Mouse (Mus musculus) midbrain, postnatal 0 days (tissue): Measurements from ENCODE around the gene Pcare. TPM values are rescaled to one million over a fixed set of nuclear protein-coding genes. Genes with fewer than 3 reads are reported as not detected.

ENCODE experiments used
- ATAC-seq: fragments of 200-750 bp; cut with Nextera tagmentation; 2 replicates; pipeline ENCODE4 v1.8.0; 2017; ENCODE audit warnings: moderate number of reproducible peaks, mild to moderate bottlenecking, moderate TSS enrichment, moderate library complexity; ENCODE audit not compliant: low FRiP score
- DNase-seq: peaks from one replicate; pipeline ENCODE4 v3.0.0-alpha.2; 2015; ENCODE audit warnings: low spot score
- H3K27ac ChIP-seq: fragments of 300-500 bp; sonication (generic); 2 replicates; pipeline ENCODE4 v1.5.1; 2014; ENCODE audit warnings: low read depth, mild to moderate bottlenecking, low read length, mixed read lengths
- H3K27me3 ChIP-seq: fragments of 300-500 bp; sonication (generic); 2 replicates; pipeline ENCODE4 v1.6.1; 2014; ENCODE audit warnings: low read length, control low read depth, mixed read lengths; ENCODE audit not compliant: insufficient read depth
- H3K36me3 ChIP-seq: fragments of 300-500 bp; sonication (generic); 2 replicates; pipeline ENCODE4 v1.6.1; 2014; ENCODE audit warnings: low read length, control low read depth, mixed read lengths; ENCODE audit not compliant: insufficient read depth
- H3K4me1 ChIP-seq: fragments of 300-500 bp; sonication (generic); 2 replicates; pipeline ENCODE4 v1.6.1; 2014; ENCODE audit warnings: mild to moderate bottlenecking, control low read depth, antibody characterized with exemption, low read length, mixed read lengths; ENCODE audit not compliant: insufficient read depth
- H3K4me2 ChIP-seq: fragments of 300-500 bp; sonication (generic); 2 replicates; pipeline ENCODE4 v1.6.1; 2014; ENCODE audit warnings: low read depth, mild to moderate bottlenecking, low read length, mixed read lengths; ENCODE audit not compliant: poor library complexity, severe bottlenecking
- H3K4me3 ChIP-seq: fragments of 300-500 bp; sonication (generic); 2 replicates; pipeline ENCODE4 v1.5.1; 2014; ENCODE audit warnings: low read depth, mild to moderate bottlenecking, low read length, moderate library complexity
- H3K9ac ChIP-seq: fragments of 300-500 bp; sonication (generic); replicated peaks from 2 replicates; pipeline ENCODE4 v1.6.1; 2014; ENCODE audit warnings: mild to moderate bottlenecking, low read length, moderate library complexity, mixed read lengths; ENCODE audit not compliant: poor library complexity, severe bottlenecking
- H3K9me3 ChIP-seq: fragments of 300-500 bp; sonication (generic); 2 replicates; pipeline ENCODE4 v1.6.1; 2016; ENCODE audit warnings: low read length, control low read depth
- CTCF ChIP-seq: IDR thresholded peaks from 2 replicates; pipeline ENCODE4 v1.5.1; 2016; ENCODE audit warnings: antibody characterized with exemption, mild to moderate bottlenecking
- WGBS: fragments of 180-500 bp; shearing (Covaris S2); extraction: QIAGEN DNeasy Blood & Tissue Kit; methylation state at CpG from one replicate; pipeline ENCODE4 v1.1.7; 2014; 5-methylcytosine and 5-hydroxymethylcytosine counted together
- polyA plus RNA-seq: library from polyadenylated mRNA; unstranded; fragments of >200 nt; fragmentation: Nextera tagmentation; extraction: Ambion mirVana; gene quantifications from 2 replicates; pipeline ENCODE4 v1.2.1, GENCODE M21; 2015
- total RNA-seq: library from RNA; depleted of rRNA; stranded (reverse); fragments of >200 nt; gene quantifications from 2 replicates; pipeline ENCODE4 v1.2.3, GENCODE M21; 2014

Pcare gene
- total and polyA plus RNA-seq, 2 experiments from 2014 or later: 0.11 TPM; not detected in 1

- Histone ChIP-seq H3K27me3 (no peaks in the 10 kb centered on the region), H3K27ac (no peak overlapping the region), H3K9me3 (no peaks in the 10 kb centered on the region), H3K9ac (no peak overlapping the region), H3K36me3 (no peaks in the 10 kb centered on the region), H3K4me3 (no peak overlapping the region), H3K4me1 (no peaks in the 10 kb centered on the region), H3K4me2 (no peak overlapping the region)
- DNase-seq: no peak
- ATAC-seq: no peak
- WGBS: 69% methylated on average over 3 of the region's 3 CpGs
- no peak for TF ChIP-seq CTCF
These were observed 31.7 kb downstream of the Pcare start for GRCm38 (mm10) chr17:71721019-71721418.

DNA sequence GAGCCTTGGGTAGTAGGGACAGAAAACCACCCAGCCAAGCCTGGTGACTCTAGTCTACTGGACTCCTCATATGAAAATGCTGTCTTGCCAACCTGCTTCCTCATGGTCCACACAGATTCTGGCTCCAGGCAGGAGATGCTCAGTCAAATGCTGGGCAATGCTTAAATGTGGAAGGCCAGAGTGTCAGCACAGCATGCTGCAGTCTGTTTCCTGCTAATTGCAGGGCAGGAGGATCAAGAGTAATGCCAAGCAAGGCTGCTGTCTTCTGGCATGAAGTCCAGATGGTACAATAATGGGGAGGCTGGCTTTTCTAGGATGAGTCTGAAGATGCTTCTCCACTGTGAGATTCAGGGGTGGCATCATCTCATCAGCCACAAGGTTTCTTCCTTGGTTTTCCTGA is 32.3 kb downstream of the Pcare start:
- Histone ChIP-seq H3K9me3 (no peaks in the 10 kb centered on the region), H3K4me1 (no peaks in the 10 kb centered on the region), H3K36me3 (no peaks in the 10 kb centered on the region), H3K9ac (no peak overlapping the region), H3K4me3 (no peak overlapping the region), H3K27ac (no peak overlapping the region), H3K4me2 (no peak overlapping the region), H3K27me3 (no peaks in the 10 kb centered on the region)
- ATAC-seq (no peak), DNase-seq (peak; percentile 58)
- TF ChIP-seq CTCF: no peak

DNA sequence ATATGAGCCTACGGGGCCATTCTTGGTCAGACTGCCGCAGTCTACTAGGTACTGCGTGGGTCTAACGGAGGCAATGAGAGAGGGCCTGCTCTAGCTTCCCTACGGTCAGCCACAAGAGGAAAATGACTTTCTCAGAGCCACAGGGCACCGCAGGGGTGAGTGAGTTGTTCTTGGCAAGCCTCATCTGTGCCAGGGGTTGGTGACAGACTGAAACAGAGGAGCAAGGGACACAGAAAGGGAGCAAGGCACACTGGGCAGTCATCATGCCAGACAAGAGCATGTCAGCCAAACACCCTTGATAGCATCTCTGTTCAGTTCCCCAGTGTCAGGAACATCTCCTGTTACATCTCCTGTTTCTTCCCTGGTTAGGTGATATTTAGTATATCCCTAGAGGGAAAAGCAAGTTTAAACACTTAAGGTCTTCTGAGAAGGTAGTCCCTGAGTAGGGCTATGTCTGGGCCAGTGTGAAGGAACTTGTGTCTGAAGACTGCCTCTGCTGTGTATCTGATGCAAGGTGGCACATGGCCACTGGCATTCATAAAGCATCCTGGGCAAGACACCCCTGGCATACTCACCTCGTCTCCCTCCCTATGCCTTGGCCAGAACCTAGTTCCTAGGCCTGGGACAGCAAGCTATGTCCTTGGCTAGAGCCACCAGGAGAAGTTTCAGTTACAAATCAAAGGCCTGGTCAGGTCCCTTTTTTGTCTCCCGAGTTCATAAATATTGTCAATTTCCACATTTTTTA is 34.6 kb downstream of the Pcare start:
- Histone ChIP-seq H3K9ac (no peak overlapping the region), H3K27me3 (no peaks in the 10 kb centered on the region), H3K4me1 (no peaks in the 10 kb centered on the region), H3K4me3 (no peak overlapping the region), H3K36me3 (no peaks in the 10 kb centered on the region), H3K9me3 (no peaks in the 10 kb centered on the region), H3K27ac (no peak overlapping the region), H3K4me2 (no peak overlapping the region)
- ATAC-seq (no peak), DNase-seq (no peak)
- no peak for TF ChIP-seq CTCF
- 93% methylated on average over 8 of the region's 8 CpGs for WGBS

- no peak for TF ChIP-seq CTCF
- H3K9ac ChIP-seq: no peak overlapping the region
- no peaks in the 10 kb centered on the region for H3K27me3 ChIP-seq
- H3K4me1 ChIP-seq: no peaks in the 10 kb centered on the region
- DNase-seq (no peak), ATAC-seq (no peak)
- H3K36me3 ChIP-seq: no peaks in the 10 kb centered on the region
- H3K27ac ChIP-seq: no peak overlapping the region
- H3K4me2 ChIP-seq: no peak overlapping the region
- H3K9me3 ChIP-seq: no peaks in the 10 kb centered on the region
- no peak overlapping the region for H3K4me3 ChIP-seq
- WGBS: 69% methylated on average over 3 of the region's 3 CpGs
These were observed 37.7 kb downstream of the Pcare start for GRCm38 (mm10) chr17:71715034-71715433.

- Histone ChIP-seq H3K36me3 (no peaks in the 10 kb centered on the region), H3K4me3 (no peak overlapping the region), H3K9me3 (no peaks in the 10 kb centered on the region), H3K9ac (no peak overlapping the region), H3K27ac (no peak overlapping the region), H3K4me1 (no peaks in the 10 kb centered on the region), H3K27me3 (no peaks in the 10 kb centered on the region), H3K4me2 (no peak overlapping the region)
- ATAC-seq: no peak
- TF ChIP-seq CTCF: no peak
- WGBS: 82% methylated on average over 6 of the region's 6 CpGs
- no peak for DNase-seq
These were observed 40.4 kb downstream of the Pcare start for GRCm38 (mm10) chr17:71712279-71712678.

- WGBS: 36% methylated on average over 4 of the region's 4 CpGs
- H3K27ac ChIP-seq: no peak overlapping the region
These were observed 45.0 kb downstream of the Pcare start for GRCm38 (mm10) chr17:71707715-71708114.

More at GRCm38 (mm10) chr17:71707715-71708114, 45.0 kb downstream of the Pcare start:
- DNase-seq (peak; percentile 27), ATAC-seq (peak; percentile 31; the same call in 1 of the 2 replicates)
- no peak for TF ChIP-seq CTCF
- Histone ChIP-seq H3K9ac (no peak overlapping the region), H3K4me3 (no peak overlapping the region), H3K36me3 (no peaks in the 10 kb centered on the region), H3K9me3 (no peaks in the 10 kb centered on the region), H3K4me2 (no peak overlapping the region), H3K27me3 (no peaks in the 10 kb centered on the region), H3K4me1 (no peaks in the 10 kb centered on the region)
